Mouse (Mus musculus): Measurements from ENCODE around the gene Hist1h4f.

The Hist1h4f gene

GRCm38 (mm10) chr13:23506819-23507515 is 44.5 kb downstream of the Hist1h4f start:
- no peak for DNase-seq

- no peak for DNase-seq
Observed at GRCm38 (mm10) chr13:23506351-23506750, 45.1 kb downstream of the Hist1h4f start.

- DNase-seq, result no peak
Observed at GRCm38 (mm10) chr13:23505662-23506345, 45.6 kb downstream of the Hist1h4f start.

GRCm38 (mm10) chr13:23503797-23504196 is 47.7 kb downstream of the Hist1h4f start:
- peak in 1 of 2 experiments; percentile 26 for DNase-seq

- no peak for DNase-seq
Observed at GRCm38 (mm10) chr13:23502916-23503315, 48.5 kb downstream of the Hist1h4f start.

GRCm38 (mm10) chr13:23502031-23502567 is 49.3 kb downstream of the Hist1h4f start:
- DNase-seq, result no peak

- no peak for DNase-seq
Observed at GRCm38 (mm10) chr13:23501511-23501910, 49.9 kb downstream of the Hist1h4f start.

Measured in kidney, adult 8-10 months (tissue).